Mouse (Mus musculus) liver, embryonic 12.5 days (tissue): Measurements from ENCODE around the gene Wfdc21. TPM values are rescaled to one million over a fixed set of nuclear protein-coding genes. Genes with fewer than 3 reads are reported as not detected.
A peak's percentile ranks its signal among the peaks of the same experiment; 100 is the strongest.

Experiments used
- ATAC-seq: fragments of 200-750 bp; cut with Nextera tagmentation; 2 replicates; pipeline ENCODE4 v1.8.0; 2017; ENCODE audit warnings: moderate number of reproducible peaks, mild to moderate bottlenecking, moderate library complexity
- H3K27ac ChIP-seq: fragments of 300-500 bp; sonication (generic); 2 replicates; pipeline ENCODE4 v1.5.1; 2016; ENCODE audit warnings: mild to moderate bottlenecking
- H3K27me3 ChIP-seq: fragments of 300-500 bp; sonication (generic); replicated peaks from 2 replicates; pipeline ENCODE4 v1.6.1; 2016; ENCODE audit warnings: mild to moderate bottlenecking, moderate library complexity
- H3K36me3 ChIP-seq: fragments of 300-500 bp; sonication (generic); 2 replicates; pipeline ENCODE4 v1.6.1; 2016; ENCODE audit warnings: mild to moderate bottlenecking, moderate library complexity
- H3K4me1 ChIP-seq: fragments of 300-500 bp; sonication (generic); 2 replicates; pipeline ENCODE4 v1.6.1; 2016
- H3K4me2 ChIP-seq: fragments of 300-500 bp; sonication (generic); 2 replicates; pipeline ENCODE4 v1.6.1; 2016; ENCODE audit warnings: mild to moderate bottlenecking, moderate library complexity
- H3K4me3 ChIP-seq: fragments of 300-500 bp; sonication (generic); 2 replicates; pipeline ENCODE4 v1.5.1; 2016; ENCODE audit warnings: mild to moderate bottlenecking, moderate library complexity
- H3K9ac ChIP-seq: fragments of 300-500 bp; sonication (generic); 2 replicates; pipeline ENCODE4 v1.6.1; 2016; ENCODE audit warnings: mild to moderate bottlenecking, moderate library complexity
- H3K9me3 ChIP-seq: fragments of 300-500 bp; sonication (generic); replicated peaks from 2 replicates; pipeline ENCODE4 v1.6.1; 2016; ENCODE audit warnings: mild to moderate bottlenecking, moderate library complexity
- WGBS: fragments of 180-500 bp; shearing (Covaris S2); methylation state at CpG from one replicate; pipeline ENCODE4 v1.1.7; 2016; ENCODE audit not compliant: insufficient replicate concordance; 5-methylcytosine and 5-hydroxymethylcytosine counted together
- polyA plus RNA-seq: library from polyadenylated mRNA; unstranded; fragments of >200 nt; fragmentation: Nextera tagmentation; extraction: Ambion mirVana; gene quantifications from 2 replicates; pipeline ENCODE4 v1.2.1, GENCODE M21; 2016

Wfdc21 gene
- polyA plus RNA-seq, 1 experiment from 2014 or later = 4.1 TPM

DNA sequence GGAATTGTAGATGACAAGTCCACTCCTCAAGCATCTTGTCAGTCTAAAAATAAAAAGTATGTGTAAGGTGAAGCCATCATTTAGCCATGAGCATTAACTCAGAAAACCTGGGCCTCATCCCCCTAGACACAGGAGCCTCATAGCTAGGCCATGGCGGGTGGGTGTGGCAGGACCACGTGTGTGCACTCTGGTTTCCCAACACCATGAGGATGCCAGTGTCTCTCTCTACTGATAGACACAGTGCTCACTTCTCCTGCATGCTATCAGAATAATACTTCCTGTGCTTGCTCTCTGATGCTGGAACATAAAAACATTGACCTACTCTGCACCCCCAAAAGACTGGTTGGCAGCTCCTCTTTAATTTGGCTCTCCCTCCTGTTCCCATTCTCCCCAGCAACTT is 10.9 kb upstream of the Wfdc21 start:
- Histone ChIP-seq H3K9ac (no peak overlapping the region), H3K4me3 (no peak overlapping the region), H3K4me2 (no peak overlapping the region), H3K27me3 (peaks cover 11% of the 10 kb centered on the region), H3K9me3 (no peaks in the 10 kb centered on the region), H3K27ac (no peak overlapping the region), H3K36me3 (no peaks in the 10 kb centered on the region), H3K4me1 (no peaks in the 10 kb centered on the region)
- 41% methylated on average over 2 of the region's 2 CpGs for WGBS
- ATAC-seq = no peak

DNA sequence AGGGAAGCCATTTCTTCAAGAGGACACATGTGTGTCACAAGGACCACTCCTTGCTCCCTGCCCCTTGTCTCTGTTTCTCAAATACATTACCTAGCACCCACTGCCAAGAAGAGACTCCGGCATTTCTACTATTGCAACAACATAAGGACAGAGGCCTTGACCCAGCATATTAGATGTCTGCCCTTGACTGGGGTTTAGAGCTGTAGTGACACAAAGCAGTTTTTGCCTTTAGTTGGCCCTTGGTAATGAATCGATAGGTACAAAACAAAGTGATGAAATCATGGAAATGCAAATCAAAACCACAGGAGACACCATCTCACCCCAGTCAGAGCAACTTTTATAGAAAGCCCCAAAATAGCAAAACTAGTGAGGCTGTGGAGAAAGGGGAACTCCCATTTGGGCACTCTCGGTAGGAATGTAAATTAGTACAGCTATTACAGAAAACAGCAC is 9.6 kb upstream of the Wfdc21 start:
- no peak for ATAC-seq
- no peaks in the 10 kb centered on the region for H3K36me3 ChIP-seq
- H3K9ac ChIP-seq = no peak overlapping the region
- H3K27me3 ChIP-seq = peaks cover 12% of the 10 kb centered on the region
- H3K4me3 ChIP-seq = no peak overlapping the region
- H3K4me1 ChIP-seq = no peaks in the 10 kb centered on the region
- no peaks in the 10 kb centered on the region for H3K9me3 ChIP-seq
- 41% methylated on average over 3 of the region's 3 CpGs for WGBS
- H3K4me2 ChIP-seq = no peak overlapping the region
- no peak overlapping the region for H3K27ac ChIP-seq

DNA sequence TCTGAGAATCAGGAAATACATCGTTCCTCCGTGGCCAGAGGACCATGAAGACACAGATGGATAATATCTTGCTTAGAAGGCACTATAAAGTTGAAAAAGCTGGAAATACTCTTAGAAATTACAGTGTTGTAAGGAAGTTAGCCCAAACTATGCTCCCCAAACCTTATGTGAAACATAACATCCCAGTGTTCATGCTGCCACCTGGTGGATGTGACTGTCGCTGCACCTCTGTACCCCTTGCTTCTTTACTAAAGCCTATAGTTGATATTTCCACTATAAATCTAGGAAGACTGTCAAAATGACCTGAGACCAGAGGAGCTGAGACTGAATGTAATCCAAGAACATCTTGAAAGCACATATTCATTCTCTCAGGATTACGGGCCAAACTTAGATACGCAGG is 7.5 kb upstream of the Wfdc21 start:
- Histone ChIP-seq H3K36me3 (no peaks in the 10 kb centered on the region), H3K27me3 (peaks cover 16% of the 10 kb centered on the region), H3K4me1 (no peaks in the 10 kb centered on the region), H3K4me2 (no peak overlapping the region), H3K9ac (no peak overlapping the region), H3K27ac (no peak overlapping the region), H3K9me3 (no peaks in the 10 kb centered on the region), H3K4me3 (no peak overlapping the region)
- WGBS = 22% methylated on average over 5 of the region's 5 CpGs
- no peak for ATAC-seq

- H3K9me3 ChIP-seq = no peaks in the 10 kb centered on the region
- H3K27me3 ChIP-seq = peaks cover 22% of the 10 kb centered on the region
- no peak overlapping the region for H3K27ac ChIP-seq
- H3K4me2 ChIP-seq = no peak overlapping the region
- WGBS = 60% methylated on average over 4 of the region's 4 CpGs
- no peak for ATAC-seq
- H3K36me3 ChIP-seq = no peaks in the 10 kb centered on the region
- H3K9ac ChIP-seq = no peak overlapping the region
- no peak overlapping the region for H3K4me3 ChIP-seq
- H3K4me1 ChIP-seq = no peaks in the 10 kb centered on the region
Measured at GRCm38 (mm10) chr11:83740443-83740991, 6.2 kb upstream of the Wfdc21 start.

GRCm38 (mm10) chr11:83741841-83742240 is 4.9 kb upstream of the Wfdc21 start:
- WGBS = 63% methylated on average over 5 of the region's 5 CpGs
- Histone ChIP-seq H3K36me3 (no peaks in the 10 kb centered on the region), H3K27me3 (peaks cover 34% of the 10 kb centered on the region), H3K27ac (no peak overlapping the region), H3K4me2 (no peak overlapping the region), H3K4me3 (no peak overlapping the region), H3K4me1 (no peaks in the 10 kb centered on the region), H3K9ac (no peak overlapping the region), H3K9me3 (no peaks in the 10 kb centered on the region)
- ATAC-seq = 0 out of 2 replicates have a peak, but pooled peaks have one; percentile 37

GRCm38 (mm10) chr11:83742731-83743355 is 3.9 kb upstream of the Wfdc21 start:
- Histone ChIP-seq H3K4me1 (no peaks in the 10 kb centered on the region), H3K9ac (no peak overlapping the region), H3K27ac (no peak overlapping the region), H3K9me3 (no peaks in the 10 kb centered on the region), H3K27me3 (peaks cover 42% of the 10 kb centered on the region), H3K36me3 (no peaks in the 10 kb centered on the region), H3K4me3 (no peak overlapping the region), H3K4me2 (no peak overlapping the region)
- WGBS = 52% methylated on average over 9 of the region's 9 CpGs
- ATAC-seq = no peak

GRCm38 (mm10) chr11:83743525-83743924 is 3.2 kb upstream of the Wfdc21 start:
- H3K9ac ChIP-seq = no peak overlapping the region
- 56% methylated on average over 3 of the region's 3 CpGs for WGBS
- peaks cover 49% of the 10 kb centered on the region for H3K27me3 ChIP-seq
- ATAC-seq = no peak
- no peak overlapping the region for H3K4me3 ChIP-seq
- no peak overlapping the region for H3K27ac ChIP-seq
- no peaks in the 10 kb centered on the region for H3K36me3 ChIP-seq
- no peaks in the 10 kb centered on the region for H3K9me3 ChIP-seq
- no peak overlapping the region for H3K4me2 ChIP-seq
- H3K4me1 ChIP-seq = no peaks in the 10 kb centered on the region

DNA sequence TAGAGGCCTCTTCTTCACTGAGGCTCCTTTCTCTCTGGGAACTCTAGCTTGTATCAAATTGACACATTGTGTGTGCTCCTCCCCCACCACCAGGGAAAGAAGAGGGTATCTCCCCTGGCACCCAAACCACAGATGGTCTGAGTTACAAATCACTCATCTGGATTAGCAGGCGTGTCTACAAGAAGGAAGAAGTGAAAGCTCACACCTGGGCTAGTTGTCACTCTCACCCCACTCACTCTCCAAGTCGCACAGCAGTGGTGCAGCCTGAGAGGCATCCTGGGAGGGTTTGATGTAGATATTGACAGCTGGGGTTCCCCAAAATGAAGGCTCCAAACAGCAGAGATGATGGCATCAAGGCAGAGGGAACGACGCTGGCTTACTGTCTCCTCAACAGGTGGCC is 588 bp upstream of the Wfdc21 start:
- Histone ChIP-seq H3K9ac (no peak overlapping the region), H3K4me1 (no peaks in the 10 kb centered on the region), H3K27ac (no peak overlapping the region), H3K4me2 (no peak overlapping the region), H3K9me3 (no peaks in the 10 kb centered on the region; the same call in 1 of the 2 replicates), H3K4me3 (no peak overlapping the region), H3K36me3 (no peaks in the 10 kb centered on the region), H3K27me3 (peaks cover 46% of the 10 kb centered on the region)
- 44% methylated on average over 4 of the region's 4 CpGs for WGBS
- no peak for ATAC-seq

DNA sequence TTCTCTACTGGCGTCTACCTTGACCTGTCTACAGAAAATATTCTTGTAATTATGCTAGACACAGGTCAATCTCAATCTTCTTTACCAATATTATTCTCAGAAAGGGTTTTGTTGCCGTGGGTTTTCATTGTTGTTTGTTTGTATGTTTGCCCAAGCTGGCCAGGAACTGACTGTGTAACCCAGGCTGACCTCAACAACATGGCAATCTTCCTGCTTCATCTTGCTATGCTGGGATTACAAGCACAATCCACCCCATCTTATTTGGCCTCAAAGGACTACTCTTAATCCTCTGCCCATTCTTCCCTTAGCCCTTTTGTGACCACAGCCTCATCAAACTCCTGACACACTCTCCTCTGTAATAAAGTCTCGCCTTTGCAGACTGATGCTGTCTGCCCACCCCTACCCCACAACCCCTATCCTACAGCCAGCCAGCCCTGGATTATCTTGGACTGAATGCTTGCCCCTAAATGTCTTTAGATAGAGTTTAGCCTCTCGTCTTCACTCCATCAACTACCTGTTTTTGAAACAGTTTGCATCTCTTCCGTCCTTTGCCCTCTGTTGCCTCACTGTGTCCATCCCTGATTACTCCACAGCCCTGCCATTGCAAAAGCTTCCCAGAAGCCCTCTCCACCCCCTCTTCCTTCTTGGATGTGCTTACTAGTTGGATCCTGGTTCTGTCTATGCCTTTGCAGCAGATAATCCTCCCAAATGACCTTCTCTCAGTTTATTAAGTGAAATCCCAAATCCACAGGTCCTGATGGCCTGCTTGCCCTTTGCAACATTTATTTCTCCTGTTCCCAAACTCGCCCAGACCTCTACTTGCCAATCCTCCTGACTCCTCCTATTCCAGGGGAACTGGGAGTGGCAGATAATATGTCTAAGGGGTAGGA is 881 bp downstream of the Wfdc21 start:
- Histone ChIP-seq H3K27ac (no peak overlapping the region), H3K4me2 (no peak overlapping the region), H3K9me3 (no peaks in the 10 kb centered on the region; the same call in 1 of the 2 replicates), H3K4me3 (no peak overlapping the region), H3K36me3 (no peaks in the 10 kb centered on the region), H3K9ac (no peak overlapping the region), H3K4me1 (no peaks in the 10 kb centered on the region), H3K27me3 (peaks cover 54% of the 10 kb centered on the region)
- 43% methylated on average over 6 of the region's 6 CpGs for WGBS
- ATAC-seq = no peak

GRCm38 (mm10) chr11:83753581-83754181 is 6.9 kb downstream of the Wfdc21 start, which contains the start of gene Heatr6:
TSS of gene Heatr6 (plus strand) at chr11:83753696.
- peak within 1 kb of the TSS; percentile 82 for H3K4me2 ChIP-seq
- peaks cover 21% of the 10 kb centered on the region for H3K4me1 ChIP-seq
- ATAC-seq = peak; percentile 93
- peak within 1 kb of the TSS; percentile 79 for H3K9ac ChIP-seq
- peaks cover 15% of the 10 kb centered on the region for H3K27me3 ChIP-seq
- H3K9me3 ChIP-seq = no peaks in the 10 kb centered on the region; the same call in 1 of the 2 replicates
- peaks cover 29% of the 10 kb centered on the region for H3K36me3 ChIP-seq
- WGBS = under 1% methylated on average over 47 of the region's 47 CpGs
- peak within 1 kb of the TSS; percentile 70; the same call in 1 of the 2 replicates for H3K27ac ChIP-seq
- H3K4me3 ChIP-seq = peak within 1 kb of the TSS; percentile 83

DNA sequence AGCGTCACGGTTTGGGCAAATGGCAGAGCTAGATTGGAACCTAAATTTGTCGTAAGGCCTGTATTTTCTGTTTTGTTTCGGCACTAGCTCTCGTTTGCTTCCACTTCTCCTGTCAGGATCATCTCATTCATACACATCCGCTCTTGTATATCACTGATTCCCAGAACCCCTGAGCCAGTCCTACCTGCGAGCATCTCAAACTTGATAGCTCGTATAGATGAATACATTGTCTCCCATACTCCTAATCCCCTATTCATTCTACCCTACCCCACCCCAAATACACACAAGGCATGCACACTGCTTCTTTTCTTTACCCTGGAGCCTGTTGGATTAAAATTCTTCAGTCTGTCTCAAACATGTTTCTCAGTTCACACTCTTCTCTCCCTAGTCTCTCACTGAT is 7.5 kb downstream of the Wfdc21 start:
- ATAC-seq = no peak
- H3K36me3 ChIP-seq = peaks cover 34% of the 10 kb centered on the region
- H3K4me2 ChIP-seq = peak overlapping the region; percentile 82
- peaks cover 11% of the 10 kb centered on the region for H3K27me3 ChIP-seq
- 7% methylated on average over 8 of the region's 8 CpGs for WGBS
- H3K4me3 ChIP-seq = peak overlapping the region; percentile 83
- H3K9me3 ChIP-seq = no peaks in the 10 kb centered on the region; the same call in 1 of the 2 replicates
- peak overlapping the region; percentile 70; the same call in 1 of the 2 replicates for H3K27ac ChIP-seq
- H3K4me1 ChIP-seq = peaks cover 21% of the 10 kb centered on the region
- peak overlapping the region; percentile 79 for H3K9ac ChIP-seq
